Mouse (Mus musculus) kidney, adult 8-10 months (tissue): ENCODE data around the gene Nr4a1.

Experiments
- DNase-seq, 2 experiments: peaks; one replicate each; pipeline ENCODE4 v3.0.0; 2022

Gene Nr4a1

GRCm38 (mm10) chr15:101316913-101317813 is 63.1 kb downstream of the Nr4a1 start:
- no peak for DNase-seq

DNA sequence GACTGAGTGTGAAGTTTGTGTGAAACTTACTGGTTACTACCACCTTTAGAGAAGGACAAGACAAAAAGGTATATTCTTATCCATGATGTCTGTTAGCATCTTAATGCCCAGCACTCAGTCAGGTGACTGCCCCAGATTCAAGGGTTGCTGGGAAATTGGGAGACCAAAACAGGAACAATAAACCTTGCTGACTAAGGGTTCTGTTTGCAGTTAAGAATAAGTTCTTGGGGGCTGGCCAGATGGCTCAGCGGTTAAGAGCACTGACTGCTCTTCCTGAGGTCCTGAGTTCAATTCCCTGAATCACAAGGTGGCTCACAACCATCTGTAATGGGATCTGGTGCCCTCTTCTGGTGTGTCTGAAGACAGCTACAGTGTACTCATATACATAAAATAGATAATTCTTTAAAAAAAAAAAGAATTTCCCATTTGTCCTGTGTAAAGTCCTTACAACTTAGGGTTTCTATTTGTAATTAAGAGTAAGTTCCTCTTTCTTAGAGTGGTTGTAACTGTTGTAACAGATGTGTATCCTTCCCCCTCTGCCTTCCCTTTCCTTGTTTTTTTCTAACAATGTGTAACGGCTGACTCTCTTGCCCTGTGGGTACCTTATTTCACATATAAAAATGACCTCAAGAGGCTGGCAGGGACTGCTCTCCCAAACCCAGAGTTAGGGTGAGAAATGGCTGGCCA is 63.9 kb downstream of the Nr4a1 start:
- DNase-seq = no peak

- DNase-seq = no peak
Measured at GRCm38 (mm10) chr15:101318889-101319765, 65.1 kb downstream of the Nr4a1 start.

DNA sequence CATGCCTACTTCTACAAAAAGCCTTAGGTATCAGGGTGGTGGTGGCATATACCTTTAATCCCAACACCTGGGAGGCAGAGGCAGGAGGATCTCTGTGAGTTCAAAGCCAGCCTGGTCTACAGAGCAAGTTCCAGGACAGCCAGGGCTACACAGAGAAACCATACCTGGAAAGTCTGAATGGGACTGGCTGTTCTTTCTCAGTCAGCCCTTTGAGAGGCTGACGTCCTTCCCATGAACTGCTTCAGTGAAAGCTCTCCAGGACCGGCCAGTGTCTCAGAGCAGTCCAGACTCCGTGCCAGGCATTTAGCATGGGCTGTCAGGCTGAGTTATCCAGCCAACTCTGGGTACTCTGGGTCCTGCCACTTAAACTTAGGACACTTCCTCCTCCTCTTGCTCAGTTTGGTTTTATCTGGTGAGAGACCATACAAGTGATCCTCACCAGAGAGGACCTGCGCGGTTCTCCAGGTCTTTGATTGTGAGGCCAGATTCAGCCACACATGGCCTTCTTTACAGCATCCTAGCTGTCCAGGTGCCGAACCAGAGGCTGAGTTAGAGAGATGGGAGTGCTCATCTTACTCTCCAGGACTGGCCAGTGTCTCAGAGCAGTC is 66.0 kb downstream of the Nr4a1 start:
- no peak for DNase-seq

DNA sequence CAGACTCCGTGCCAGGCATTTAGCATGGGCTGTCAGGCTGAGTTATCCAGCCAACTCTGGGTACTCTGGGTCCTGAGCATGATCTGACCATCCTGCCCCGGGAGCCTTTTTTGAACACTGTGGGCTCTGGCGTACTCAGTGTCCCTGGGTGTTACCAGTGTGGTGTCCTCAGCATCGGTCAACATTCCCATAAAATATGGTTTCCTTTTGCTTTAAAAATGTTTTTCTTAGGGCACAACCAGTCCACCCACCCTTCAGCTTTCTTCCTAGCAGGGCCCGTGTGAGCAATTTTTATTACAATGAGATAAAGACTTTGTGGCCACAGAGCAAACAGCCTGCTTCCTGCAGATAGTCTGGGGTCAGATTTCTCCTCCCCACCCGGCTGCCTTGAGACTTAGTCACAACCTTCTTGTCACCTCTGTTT is 66.6 kb downstream of the Nr4a1 start:
- peak; percentile 54 to 61 for DNase-seq

- DNase-seq = no peak
Measured at GRCm38 (mm10) chr15:101321126-101321525, 67.1 kb downstream of the Nr4a1 start.

- no peak for DNase-seq
Measured at GRCm38 (mm10) chr15:101322106-101322505, 68.0 kb downstream of the Nr4a1 start.

GRCm38 (mm10) chr15:101322640-101323039 is 68.6 kb downstream of the Nr4a1 start:
- no peak for DNase-seq

- DNase-seq = no peak
Measured at GRCm38 (mm10) chr15:101323511-101323910, 69.4 kb downstream of the Nr4a1 start.
